Mouse (Mus musculus): ENCODE measurements at regions not wholly inside any gene's neighbourhood (a gene's known extent, or its start where the extent isn't known, plus 50 kb on each side); places are given as distances from the start of the nearest gene placed in this dataset.

DNA sequence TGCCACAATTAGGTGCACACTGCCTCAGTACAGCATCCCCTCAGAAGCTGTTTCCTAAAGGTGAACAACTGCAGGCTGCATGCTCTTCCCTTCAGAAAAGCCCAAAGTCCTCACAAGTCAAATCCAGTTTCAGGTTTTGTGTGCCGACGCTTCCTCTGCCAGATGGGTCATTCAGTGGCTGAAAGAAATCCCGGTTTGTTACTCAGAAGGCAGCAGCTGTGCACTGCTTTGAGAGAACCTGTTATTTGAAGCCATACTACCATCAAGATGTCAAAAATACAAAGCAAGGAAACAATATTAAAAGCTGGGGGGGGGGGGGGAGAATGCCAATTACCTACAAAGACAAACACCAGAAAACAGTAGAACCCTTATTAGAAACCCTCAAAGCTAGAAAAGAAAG is 678.7 kb downstream of the Utrn start:
- 71% methylated on average over 3 of the region's 3 CpGs for WGBS

DNA sequence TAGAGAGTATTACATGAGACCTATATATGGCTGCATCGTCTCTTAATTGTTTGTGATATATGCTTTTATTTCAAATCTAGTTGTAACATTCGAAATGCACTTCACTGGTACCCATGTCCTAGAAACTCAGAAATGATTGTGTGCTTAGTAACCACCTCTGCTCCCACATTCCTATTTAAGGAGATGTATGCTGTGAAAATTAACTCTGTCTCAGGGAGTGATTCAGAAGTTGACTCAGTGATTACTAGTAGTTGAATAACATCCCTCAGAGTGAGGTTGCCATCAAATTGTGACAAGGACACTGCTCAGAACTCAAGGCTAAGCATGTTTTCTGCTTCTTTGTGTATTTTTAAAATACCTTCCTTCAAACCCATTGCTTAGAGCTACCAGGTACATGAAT is 661.9 kb downstream of the Utrn start:
- no peak for ATAC-seq

More for the DNA sequence above, 678.7 kb downstream of the Utrn start:
- no peak overlapping the region for H3K27ac ChIP-seq (ENCODE audit: low read length)
- H3K27me3 ChIP-seq (replicated peaks; ENCODE audit: insufficient read depth, low read length), result no peaks in the 10 kb centered on the region
- H3K4me1 ChIP-seq (ENCODE audit: insufficient read depth, low read depth, low read length), result no peaks in the 10 kb centered on the region
- no peak overlapping the region for H3K9ac ChIP-seq (replicated peaks; ENCODE audit: low read depth)
- TF ChIP-seq EP300 (IDR thresholded peaks at IDR 0.05), result no peak
- TF ChIP-seq CTCF (IDR thresholded peaks at IDR 0.05), result no peak
- H3K4me2 ChIP-seq (replicated peaks; ENCODE audit: low read depth, low read length), result no peak overlapping the region
- no peaks in the 10 kb centered on the region for H3K9me3 ChIP-seq (ENCODE audit: low read length)
- no peaks in the 10 kb centered on the region for H3K36me3 ChIP-seq (ENCODE audit: insufficient read depth, low read length)
- no peak for ATAC-seq
- DNase-seq (ENCODE audit: low spot score), result no peak
- H3K4me3 ChIP-seq (ENCODE audit: low read depth, low read length), result no peak overlapping the region

GRCm38 (mm10) chr10:12210181-12210580 is 659.0 kb downstream of the Utrn start:
- no peaks in the 10 kb centered on the region for H3K9me3 ChIP-seq (ENCODE audit: low read length)

More for the DNA sequence above, 661.9 kb downstream of the Utrn start:
- no peak overlapping the region for H3K9ac ChIP-seq (replicated peaks; ENCODE audit: low read depth)
- no peaks in the 10 kb centered on the region for H3K9me3 ChIP-seq (ENCODE audit: low read length)
- no peaks in the 10 kb centered on the region for H3K36me3 ChIP-seq (ENCODE audit: insufficient read depth, low read length)
- no peak for TF ChIP-seq EP300 (IDR thresholded peaks at IDR 0.05)
- no peak for TF ChIP-seq CTCF (IDR thresholded peaks at IDR 0.05)
- 82% methylated on average over 2 of the region's 2 CpGs for WGBS
- no peak for DNase-seq (ENCODE audit: low spot score)
- no peaks in the 10 kb centered on the region for H3K27me3 ChIP-seq (replicated peaks; ENCODE audit: insufficient read depth, low read length)
- no peak overlapping the region for H3K27ac ChIP-seq (ENCODE audit: low read length)
- no peaks in the 10 kb centered on the region for H3K4me1 ChIP-seq (ENCODE audit: insufficient read depth, low read depth, low read length)
- H3K4me2 ChIP-seq (replicated peaks; ENCODE audit: low read depth, low read length), result no peak overlapping the region
- no peak overlapping the region for H3K4me3 ChIP-seq (ENCODE audit: low read depth, low read length)

DNA sequence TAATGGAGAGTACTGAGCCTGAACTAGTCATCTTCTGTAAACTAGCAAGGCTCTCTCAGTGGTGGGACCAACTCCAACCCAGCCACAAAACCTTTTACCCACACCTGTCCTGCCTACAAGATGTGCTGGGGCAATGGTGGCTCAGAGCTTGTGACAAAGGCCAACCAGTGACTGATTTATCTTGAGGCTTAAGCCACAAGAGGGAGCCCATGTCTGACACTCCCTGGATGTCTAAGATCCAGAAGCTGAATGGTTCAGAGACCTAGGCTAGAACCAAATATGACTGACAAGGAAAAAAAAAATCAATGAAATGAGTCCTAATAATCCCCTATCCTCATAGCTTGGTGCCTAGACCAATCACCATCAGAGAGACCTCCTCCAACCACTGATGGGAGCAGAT is 650.3 kb downstream of the Utrn start:
- no peak for TF ChIP-seq EP300 (IDR thresholded peaks at IDR 0.05)
- TF ChIP-seq CTCF (IDR thresholded peaks at IDR 0.05), result peak; percentile 36; the same call in 1 of the 2 replicates
- Histone ChIP-seq H3K9ac (replicated peaks; ENCODE audit: low read depth) (no peak overlapping the region), H3K27me3 (replicated peaks; ENCODE audit: insufficient read depth, low read length) (no peaks in the 10 kb centered on the region), H3K4me1 (ENCODE audit: insufficient read depth, low read depth, low read length) (no peaks in the 10 kb centered on the region), H3K4me3 (ENCODE audit: low read depth, low read length) (no peak overlapping the region), H3K4me2 (replicated peaks; ENCODE audit: low read depth, low read length) (no peak overlapping the region), H3K9me3 (ENCODE audit: low read length) (no peaks in the 10 kb centered on the region), H3K27ac (ENCODE audit: low read length) (no peak overlapping the region), H3K36me3 (ENCODE audit: insufficient read depth, low read length) (no peaks in the 10 kb centered on the region)
- ATAC-seq (no peak), DNase-seq (ENCODE audit: low spot score) (no peak)

More at GRCm38 (mm10) chr10:12210181-12210580, 659.0 kb downstream of the Utrn start:
- no peak for TF ChIP-seq EP300 (IDR thresholded peaks at IDR 0.05)
- no peak for TF ChIP-seq CTCF (IDR thresholded peaks at IDR 0.05)
- Histone ChIP-seq H3K4me3 (ENCODE audit: low read depth, low read length) (no peak overlapping the region), H3K4me2 (replicated peaks; ENCODE audit: low read depth, low read length) (no peak overlapping the region), H3K36me3 (ENCODE audit: insufficient read depth, low read length) (no peaks in the 10 kb centered on the region), H3K9ac (replicated peaks; ENCODE audit: low read depth) (no peak overlapping the region), H3K27me3 (replicated peaks; ENCODE audit: insufficient read depth, low read length) (no peaks in the 10 kb centered on the region), H3K27ac (ENCODE audit: low read length) (no peak overlapping the region), H3K4me1 (ENCODE audit: insufficient read depth, low read depth, low read length) (no peaks in the 10 kb centered on the region)
- ATAC-seq, result no peak
- whole genome bisulfite sequencing, result 82% methylated on average over 2 of the region's 2 CpGs
- no peak for DNase-seq (ENCODE audit: low spot score)

DNA sequence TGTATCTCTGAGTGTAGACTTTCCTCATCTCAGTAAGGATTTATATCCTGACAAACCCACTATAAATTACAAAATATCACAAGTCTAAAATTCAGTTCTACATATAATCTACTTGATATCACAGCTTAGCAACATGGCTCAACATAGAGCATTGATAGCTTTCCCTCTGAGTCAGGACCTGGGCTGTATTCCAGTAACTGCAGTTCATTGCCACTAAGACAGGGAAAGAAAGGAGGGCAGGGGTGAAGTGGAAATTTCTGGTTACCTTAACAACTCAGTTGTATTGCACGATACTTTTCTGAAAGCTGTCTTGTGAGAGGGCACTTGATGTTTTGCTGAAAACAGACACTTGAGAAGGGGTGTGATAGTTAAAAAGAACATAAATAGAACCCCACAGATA is 635.0 kb downstream of the Utrn start:
- Histone ChIP-seq H3K9me3 (ENCODE audit: low read length) (no peaks in the 10 kb centered on the region), H3K36me3 (ENCODE audit: insufficient read depth, low read length) (no peaks in the 10 kb centered on the region), H3K27ac (ENCODE audit: low read length) (no peak overlapping the region), H3K4me3 (ENCODE audit: low read depth, low read length) (no peak overlapping the region), H3K27me3 (replicated peaks; ENCODE audit: insufficient read depth, low read length) (no peaks in the 10 kb centered on the region), H3K9ac (replicated peaks; ENCODE audit: low read depth) (no peak overlapping the region), H3K4me1 (ENCODE audit: insufficient read depth, low read depth, low read length) (no peaks in the 10 kb centered on the region), H3K4me2 (replicated peaks; ENCODE audit: low read depth, low read length) (no peak overlapping the region)
- ATAC-seq, result no peak
- DNase-seq (ENCODE audit: low spot score), result no peak
- 68% methylated on average over 1 of the region's 1 CpGs for WGBS
- TF ChIP-seq EP300 (IDR thresholded peaks at IDR 0.05) (no peak), CTCF (IDR thresholded peaks at IDR 0.05) (no peak)

DNA sequence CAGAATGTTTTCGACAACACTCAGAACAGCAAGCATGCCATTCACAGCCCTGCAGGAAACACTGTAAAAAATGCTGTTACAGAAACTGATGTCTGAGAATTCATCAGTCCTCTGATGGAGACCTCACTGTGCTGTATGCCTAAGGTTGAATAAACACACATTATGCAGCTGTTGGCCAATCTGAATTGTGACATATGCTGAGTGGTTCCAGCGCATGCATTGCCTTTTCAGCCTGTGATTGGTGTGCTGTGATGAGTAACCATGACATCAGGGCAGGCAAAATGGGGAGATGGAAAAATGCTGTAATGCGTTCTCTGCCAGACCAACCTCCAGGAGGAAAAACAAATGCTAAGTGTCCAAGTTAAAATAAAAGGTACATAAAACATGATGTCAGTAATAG is 620.3 kb downstream of the Utrn start:
- H3K27me3 ChIP-seq (replicated peaks; ENCODE audit: insufficient read depth, low read length), result no peaks in the 10 kb centered on the region
- H3K4me3 ChIP-seq (ENCODE audit: low read depth, low read length), result no peak overlapping the region
- H3K4me1 ChIP-seq (ENCODE audit: insufficient read depth, low read depth, low read length), result no peaks in the 10 kb centered on the region
- TF ChIP-seq EP300 (IDR thresholded peaks at IDR 0.05) (no peak), CTCF (IDR thresholded peaks at IDR 0.05) (no peak)
- no peaks in the 10 kb centered on the region for H3K36me3 ChIP-seq (ENCODE audit: insufficient read depth, low read length)
- no peak overlapping the region for H3K27ac ChIP-seq (ENCODE audit: low read length)
- 62% methylated on average over 3 of the region's 3 CpGs for WGBS
- ATAC-seq (peak; percentile 33), DNase-seq (ENCODE audit: low spot score) (no peak)
- no peak overlapping the region for H3K9ac ChIP-seq (replicated peaks; ENCODE audit: low read depth)
- no peaks in the 10 kb centered on the region for H3K9me3 ChIP-seq (ENCODE audit: low read length)
- no peak overlapping the region for H3K4me2 ChIP-seq (replicated peaks; ENCODE audit: low read depth, low read length)

- Histone ChIP-seq H3K4me3 (ENCODE audit: low read depth, low read length) (no peak overlapping the region), H3K9me3 (ENCODE audit: low read length) (no peaks in the 10 kb centered on the region), H3K27me3 (replicated peaks; ENCODE audit: insufficient read depth, low read length) (no peaks in the 10 kb centered on the region), H3K4me2 (replicated peaks; ENCODE audit: low read depth, low read length) (no peak overlapping the region), H3K36me3 (ENCODE audit: insufficient read depth, low read length) (no peaks in the 10 kb centered on the region), H3K27ac (ENCODE audit: low read length) (no peak overlapping the region), H3K4me1 (ENCODE audit: insufficient read depth, low read depth, low read length) (no peaks in the 10 kb centered on the region), H3K9ac (replicated peaks; ENCODE audit: low read depth) (no peak overlapping the region)
- TF ChIP-seq EP300 (IDR thresholded peaks at IDR 0.05), result no peak
- no peak for TF ChIP-seq CTCF (IDR thresholded peaks at IDR 0.05)
- 88% methylated on average over 3 of the region's 3 CpGs for WGBS
- DNase-seq (ENCODE audit: low spot score) (no peak), ATAC-seq (no peak)
Observed at GRCm38 (mm10) chr10:12253274-12253673, 615.9 kb downstream of the Utrn start.
